Mouse (Mus musculus): ENCODE measurements around the gene Slc22a7.

- no peak for TF ChIP-seq CTCF (IDR thresholded peaks at IDR 0.05; ENCODE audit: low read depth)
- no peak for TF ChIP-seq EP300 (IDR thresholded peaks at IDR 0.05; ENCODE audit: low read depth)
Measured at GRCm38 (mm10) chr17:46458439-46458838, 20.2 kb upstream of the Slc22a7 start.

All from liver, postnatal 0 days (tissue).